Mouse (Mus musculus): ENCODE measurements around the gene Tmem145.

DNA sequence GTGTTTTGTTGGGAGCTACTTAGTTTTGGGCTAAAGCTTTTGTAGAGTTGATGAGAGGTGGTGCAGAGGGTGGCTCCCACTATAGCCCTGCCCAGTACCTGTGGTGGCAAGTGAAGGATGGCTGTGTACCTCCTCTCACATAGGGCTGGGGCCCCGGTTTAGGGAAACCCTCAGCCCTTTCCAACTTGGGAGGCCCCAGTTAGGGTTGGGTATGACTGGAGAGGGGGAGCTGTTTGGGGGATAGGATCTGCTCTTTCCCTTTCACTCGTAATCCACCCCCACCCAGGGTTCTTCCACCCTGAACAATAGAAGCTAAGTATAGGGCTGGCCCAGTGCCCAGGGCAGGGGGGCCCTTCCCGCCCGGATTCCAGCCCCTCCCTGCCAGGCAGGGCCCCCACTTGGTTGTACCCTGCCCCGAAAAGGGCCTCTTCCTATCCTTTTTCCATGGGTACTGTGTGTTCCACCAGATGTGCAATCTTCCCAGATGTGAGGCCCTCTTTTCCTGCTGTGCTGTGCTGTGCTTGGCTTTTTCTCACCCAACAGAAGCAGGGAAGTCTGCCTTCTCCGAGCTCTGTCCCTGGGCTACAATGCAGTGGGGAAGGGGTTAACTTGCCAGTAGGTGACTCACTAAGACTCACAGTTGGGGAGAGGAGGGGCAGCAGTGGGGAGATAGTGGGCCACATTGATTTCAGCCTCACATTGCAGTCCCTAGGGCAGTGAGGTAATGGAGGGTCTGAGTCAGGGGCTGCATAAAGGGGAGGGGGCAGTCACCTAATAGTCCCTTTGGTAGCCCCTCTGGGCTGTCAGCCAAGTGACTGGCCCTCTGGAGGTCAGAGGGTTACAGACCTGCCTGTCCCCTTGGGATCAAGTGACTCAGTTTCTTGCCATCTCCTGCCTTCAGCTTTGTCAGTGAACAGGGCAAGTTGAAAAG lies 25.8 kb upstream of the Tmem145 start:
- TF ChIP-seq CTCF (IDR thresholded peaks at IDR 0.05; ENCODE audit: low read depth) (peak; percentile 8; the same call in 1 of the 2 replicates), EP300 (optimal IDR thresholded peaks at IDR 0.05) (no peak)

All from stomach, postnatal 0 days (tissue).